Mouse (Mus musculus): ENCODE measurements around the gene Ndufaf2.
A peak's percentile ranks its signal among the peaks of the same experiment; 100 is the strongest.

Ndufaf2 gene

GRCm38 (mm10) chr13:107961972-107962371 is 196.5 kb downstream of the Ndufaf2 start:
- DNase-seq (ENCODE audit: low read depth, low spot score): peak; percentile 30

DNA sequence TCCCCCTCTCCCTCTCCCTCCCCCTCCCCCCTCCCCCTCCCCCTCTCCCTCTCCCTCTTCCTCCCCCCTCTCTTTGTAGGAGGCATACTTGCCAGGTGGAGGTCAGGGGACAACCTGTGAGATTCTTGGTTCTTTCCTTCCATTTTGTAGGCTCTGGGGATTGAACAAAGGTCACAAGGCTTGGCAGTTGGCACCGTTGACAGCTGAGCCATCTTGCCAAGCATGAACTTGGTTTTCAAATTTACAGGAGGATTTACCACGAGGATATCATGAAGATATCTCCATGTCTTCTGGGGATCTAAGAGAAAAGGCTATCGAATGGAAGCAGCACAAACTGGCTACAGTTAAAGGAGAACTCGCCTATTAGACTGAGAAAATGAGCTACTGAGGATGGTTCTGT is 196.9 kb downstream of the Ndufaf2 start:
- no peak for DNase-seq (ENCODE audit: low read depth, low spot score)

GRCm38 (mm10) chr13:107960549-107960948 is 197.9 kb downstream of the Ndufaf2 start:
- no peak for DNase-seq (ENCODE audit: low read depth, low spot score)

DNA sequence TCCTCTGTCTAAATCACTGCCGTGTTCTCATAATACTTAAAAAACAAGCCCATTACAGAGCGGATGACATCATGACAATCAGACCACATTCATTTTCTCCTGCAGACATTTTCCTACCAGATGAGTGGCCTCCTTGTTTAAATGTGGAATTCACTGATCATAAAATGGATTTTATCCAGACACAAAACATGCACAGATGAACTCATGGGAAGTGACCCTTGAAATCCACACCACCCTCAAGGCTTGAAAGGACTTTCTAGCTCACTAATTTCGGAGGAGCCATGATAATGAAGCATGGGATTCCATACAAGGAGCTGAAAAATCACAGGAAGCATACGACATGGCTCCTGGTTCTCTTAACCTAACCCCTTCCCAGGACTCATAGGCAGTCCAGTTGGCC is 198.5 kb downstream of the Ndufaf2 start:
- no peak for DNase-seq (ENCODE audit: low read depth, low spot score)

GRCm38 (mm10) chr13:107956246-107956645 is 202.2 kb downstream of the Ndufaf2 start:
- no peak for DNase-seq (ENCODE audit: low read depth, low spot score)

- DNase-seq (ENCODE audit: low read depth, low spot score): no peak
Observed at GRCm38 (mm10) chr13:107955327-107956110, 202.9 kb downstream of the Ndufaf2 start.

DNA sequence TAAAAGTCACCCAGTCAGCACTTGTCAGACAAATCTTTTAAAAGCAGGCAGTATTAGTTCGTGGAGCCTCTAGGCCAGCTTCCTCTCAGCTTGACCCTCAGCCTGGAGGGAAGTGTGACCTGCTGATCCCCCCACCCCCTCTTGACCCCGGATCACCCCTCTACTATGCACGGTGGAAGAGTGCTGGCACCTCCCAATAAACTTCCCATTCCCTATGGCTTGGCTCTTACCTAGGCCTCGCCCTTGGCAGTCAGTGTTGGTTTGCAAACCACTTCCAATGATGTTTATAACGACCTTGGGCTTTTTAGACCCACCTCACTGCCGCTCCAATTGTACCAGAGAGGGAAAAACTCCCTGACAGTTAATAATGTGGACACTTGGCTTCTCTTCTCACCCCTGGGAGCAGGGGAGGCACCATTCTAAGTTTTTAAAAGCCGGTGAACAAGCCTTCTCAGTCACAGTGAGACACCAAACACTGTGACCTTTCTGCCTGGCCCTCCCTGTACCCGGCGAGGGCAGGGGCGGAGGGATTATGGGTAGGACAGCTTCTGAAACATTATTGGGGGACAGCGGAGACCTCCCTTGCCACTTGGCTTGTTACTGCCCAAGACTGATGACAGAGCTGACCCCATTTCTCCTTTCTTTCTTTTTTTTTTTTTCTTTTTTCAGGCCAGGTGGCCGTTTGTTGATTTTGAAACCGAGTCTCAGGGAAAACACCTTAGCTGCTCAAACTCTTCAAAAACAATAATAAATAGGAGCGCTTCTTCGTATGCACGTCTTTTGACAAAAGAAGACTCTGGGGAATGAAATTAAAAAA is 203.8 kb downstream of the Ndufaf2 start:
- DNase-seq (ENCODE audit: low read depth, low spot score): no peak

DNA sequence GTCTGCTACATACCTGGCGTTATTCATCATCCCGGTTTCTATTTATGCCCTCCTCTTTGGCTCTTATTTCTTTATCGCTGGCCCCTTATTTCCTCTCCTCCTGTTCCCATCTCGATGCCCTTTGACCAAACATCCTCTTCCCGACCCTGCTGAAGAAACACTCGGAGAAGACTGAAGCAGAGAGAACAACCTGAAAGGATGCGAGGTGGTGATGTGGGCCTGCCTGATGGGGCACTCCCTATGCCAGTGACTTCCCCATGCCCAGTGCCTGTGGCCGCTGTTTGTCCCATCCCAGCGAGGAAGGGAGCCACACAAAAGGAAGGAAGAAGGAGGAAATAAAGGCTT is 204.4 kb downstream of the Ndufaf2 start:
- no peak for DNase-seq (ENCODE audit: low read depth, low spot score)

All from brain, adult 2 months (tissue).